Mouse (Mus musculus) lung, postnatal 36 days (tissue): ENCODE results near the gene A4galt.

Experiments used
- DNase-seq: peaks from one replicate; pipeline ENCODE4 v3.0.0; 2022; ENCODE audit warnings: mixed read lengths

A4galt gene

DNA sequence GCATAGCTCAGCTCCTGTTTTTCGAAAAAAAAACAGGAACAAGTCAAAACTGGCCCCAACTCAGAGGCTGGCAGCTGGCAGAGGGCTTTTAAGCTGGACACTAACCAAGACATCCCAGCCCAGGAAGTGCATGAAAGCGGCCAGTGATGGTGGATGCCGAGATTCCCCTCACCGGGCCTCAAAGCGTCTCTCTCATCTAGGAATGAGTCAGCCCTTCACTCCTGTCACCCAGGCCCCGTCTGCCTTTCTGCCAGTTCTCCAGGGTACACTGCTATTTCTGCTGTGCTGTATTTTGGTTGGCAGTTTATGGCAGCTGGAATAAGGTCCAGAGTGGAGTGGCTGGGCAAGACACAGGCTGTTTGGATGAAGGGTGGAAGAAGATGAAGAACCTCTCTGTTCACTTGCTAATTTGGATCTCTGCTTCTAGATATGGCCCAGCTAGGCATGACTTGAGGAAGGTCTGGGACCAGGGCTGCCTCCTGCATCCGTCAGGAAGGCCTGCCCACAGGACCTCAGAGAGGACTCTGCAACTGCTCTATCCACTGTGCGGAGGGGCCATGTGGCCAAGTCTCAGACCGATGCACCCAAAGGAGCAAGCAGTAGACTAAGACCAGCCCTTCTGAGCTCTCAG lies 27.3 kb downstream of the A4galt start:
- peak; percentile 51 for DNase-seq

DNA sequence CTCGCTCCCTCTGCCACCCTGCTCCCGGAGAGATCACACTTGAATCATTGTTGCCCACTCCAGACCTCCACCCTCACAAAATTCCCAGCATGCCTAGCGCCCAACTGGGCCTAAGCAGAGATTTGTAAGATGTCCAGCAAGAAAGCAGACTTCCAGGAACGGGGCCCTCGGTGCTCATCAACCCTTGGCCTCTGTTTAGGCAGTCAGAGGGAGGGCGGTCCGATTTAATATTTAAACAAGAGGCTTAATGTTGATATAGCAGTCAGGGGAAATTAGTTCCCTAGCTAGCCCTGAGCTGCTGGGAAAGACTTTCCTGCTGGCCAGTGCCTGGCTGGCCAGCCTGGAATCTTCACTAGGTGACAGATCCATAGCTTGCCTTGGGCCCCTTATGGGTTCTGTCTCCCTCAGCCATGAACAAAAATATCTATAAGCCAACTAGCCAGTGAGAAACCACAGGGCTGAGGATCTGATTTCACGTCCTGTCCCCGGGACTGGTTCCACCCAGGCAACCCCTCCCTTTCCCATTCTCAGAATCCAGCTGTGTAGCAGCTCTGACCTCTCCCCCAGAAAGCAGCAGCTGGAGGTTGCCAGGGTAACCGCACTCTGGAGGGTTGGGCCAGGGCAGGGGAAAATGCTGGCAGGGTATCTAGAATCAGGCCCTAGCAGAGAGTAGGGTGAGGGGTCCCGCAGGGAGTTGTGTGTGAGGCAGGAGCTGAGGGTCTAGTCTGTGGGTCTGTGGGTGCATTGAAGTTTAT lies 28.2 kb downstream of the A4galt start:
- peak; percentile 80 for DNase-seq

DNA sequence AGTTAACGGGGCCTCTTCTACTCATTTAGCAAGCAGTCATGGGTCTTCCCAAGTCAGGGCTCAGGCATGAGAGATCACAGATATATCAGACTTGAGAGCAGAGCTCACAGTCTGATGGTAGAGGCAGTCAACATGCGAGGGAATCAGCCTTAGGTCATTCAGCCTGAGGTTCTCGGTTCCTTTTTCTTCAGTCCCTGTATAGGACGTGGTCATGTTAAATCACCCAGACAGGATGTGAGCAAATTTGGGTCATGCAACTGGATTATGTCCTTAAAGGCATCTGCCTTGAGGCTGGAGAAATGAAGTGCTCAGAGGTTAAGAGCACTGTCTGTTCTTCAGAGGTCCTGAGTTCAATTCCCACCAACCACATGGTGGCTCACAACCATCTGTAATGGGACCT lies 29.9 kb downstream of the A4galt start:
- peak; percentile 26 for DNase-seq

DNA sequence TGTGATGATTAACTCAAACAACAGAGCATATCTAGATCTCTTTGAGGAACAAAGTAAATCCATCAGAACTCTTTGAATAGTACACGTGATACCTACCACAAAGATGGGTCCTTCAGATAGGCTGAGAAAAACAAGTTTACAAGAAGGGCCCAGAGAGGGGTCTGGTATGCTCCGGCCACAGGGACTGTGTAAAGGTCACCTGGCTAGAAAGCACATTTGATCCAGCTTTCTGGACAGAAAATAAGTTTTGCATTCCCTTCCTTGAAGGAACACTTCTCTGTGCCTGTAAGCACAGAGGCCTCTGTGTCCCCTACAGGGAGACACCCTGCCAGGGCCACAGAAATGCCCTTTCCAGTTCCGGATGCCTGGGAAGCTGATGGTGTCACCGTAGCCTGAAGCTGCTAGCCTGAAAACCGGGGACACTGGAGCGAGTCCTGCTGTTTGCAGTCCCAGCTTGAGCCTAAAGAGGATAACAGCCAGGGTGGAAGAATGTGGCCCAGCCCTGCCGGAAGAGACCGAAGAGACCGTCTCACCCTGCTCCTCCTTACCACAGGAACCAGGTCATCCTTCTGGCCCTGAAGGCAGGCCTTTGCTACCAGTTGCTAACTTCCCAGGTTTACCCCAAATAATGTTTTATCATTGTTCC lies 31.1 kb downstream of the A4galt start:
- DNase-seq = no peak

DNA sequence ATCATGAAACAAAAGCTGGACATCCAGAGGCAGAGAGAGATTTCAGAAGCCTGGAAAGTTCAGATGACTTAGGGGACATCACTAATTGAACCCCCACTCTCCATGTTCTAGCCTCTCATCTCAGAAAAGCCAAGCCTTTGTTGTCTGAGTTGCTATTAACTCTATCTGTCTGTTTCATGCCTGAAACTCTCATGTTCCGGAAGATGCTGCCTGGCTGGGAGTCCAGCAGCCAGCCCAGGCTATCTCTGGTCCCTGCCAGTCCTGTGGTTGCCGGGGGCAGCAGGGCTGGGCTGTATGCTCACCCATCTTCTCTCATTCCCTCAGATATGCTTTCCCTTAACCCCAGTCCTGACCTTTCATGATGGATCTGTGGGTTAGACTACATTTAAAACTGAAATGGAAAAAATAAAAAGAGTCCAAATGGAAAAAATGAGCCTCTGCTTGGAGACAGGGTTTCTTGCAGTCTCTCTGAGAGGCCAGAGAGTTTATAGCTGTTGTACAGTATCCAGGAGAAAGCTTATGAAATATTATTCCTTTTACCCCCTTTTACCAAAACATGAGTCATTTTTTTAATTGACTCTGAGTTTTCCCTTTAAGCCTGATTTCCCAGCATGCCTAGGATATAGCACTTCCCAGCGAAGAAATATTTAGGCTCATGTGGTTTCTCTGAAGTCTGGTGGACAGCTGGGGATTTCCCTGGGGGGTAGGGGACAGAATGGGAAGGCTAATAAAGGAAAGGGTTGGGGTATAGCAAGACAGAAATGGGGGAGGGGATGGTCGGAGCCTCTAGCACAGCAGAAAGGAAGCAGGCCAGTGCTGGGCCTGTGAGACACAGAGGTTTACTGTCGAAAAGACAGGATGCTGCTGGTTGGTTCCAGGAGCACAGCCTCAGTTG lies 36.0 kb downstream of the A4galt start:
- DNase-seq = no peak

DNA sequence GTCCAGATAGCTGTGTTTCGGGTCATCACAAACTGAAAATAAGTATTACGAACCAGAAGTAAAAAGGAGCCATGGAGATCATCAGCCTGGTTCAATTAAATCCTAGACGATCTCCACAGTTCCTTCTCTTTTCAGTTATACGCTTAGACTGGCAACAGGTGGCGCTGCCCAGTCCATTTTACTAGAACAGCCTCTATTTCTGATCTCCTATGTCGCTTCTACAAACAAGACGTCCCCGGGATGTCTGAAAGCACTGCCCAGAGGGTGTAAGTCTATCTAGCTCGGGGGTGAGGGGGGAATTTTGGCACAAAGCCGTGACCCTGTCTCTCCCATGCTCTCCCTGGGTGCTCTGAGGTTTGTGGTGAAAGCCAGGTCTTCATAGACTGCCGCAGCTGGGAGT lies 41.3 kb downstream of the A4galt start:
- peak; percentile 85 for DNase-seq

DNA sequence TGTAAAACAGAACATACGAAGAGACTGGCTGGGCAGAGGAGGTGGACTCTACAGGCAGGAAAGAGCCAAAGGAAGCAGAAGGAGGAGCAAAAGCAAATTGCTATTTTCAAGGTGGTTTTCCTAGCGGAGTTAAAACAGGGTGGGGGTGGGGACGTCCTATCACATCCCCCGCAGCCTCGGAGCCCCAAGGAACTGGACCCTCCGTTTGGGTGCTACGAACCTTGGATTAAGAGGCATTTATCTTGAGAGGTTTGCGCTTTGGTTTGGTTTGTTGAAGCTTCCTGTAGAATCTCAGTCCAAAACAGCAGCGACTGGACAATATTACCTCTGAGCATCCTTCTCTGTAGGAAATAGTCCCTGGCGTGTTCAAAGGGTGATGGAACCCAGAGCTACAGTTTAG lies 41.9 kb downstream of the A4galt start:
- no peak for DNase-seq

DNA sequence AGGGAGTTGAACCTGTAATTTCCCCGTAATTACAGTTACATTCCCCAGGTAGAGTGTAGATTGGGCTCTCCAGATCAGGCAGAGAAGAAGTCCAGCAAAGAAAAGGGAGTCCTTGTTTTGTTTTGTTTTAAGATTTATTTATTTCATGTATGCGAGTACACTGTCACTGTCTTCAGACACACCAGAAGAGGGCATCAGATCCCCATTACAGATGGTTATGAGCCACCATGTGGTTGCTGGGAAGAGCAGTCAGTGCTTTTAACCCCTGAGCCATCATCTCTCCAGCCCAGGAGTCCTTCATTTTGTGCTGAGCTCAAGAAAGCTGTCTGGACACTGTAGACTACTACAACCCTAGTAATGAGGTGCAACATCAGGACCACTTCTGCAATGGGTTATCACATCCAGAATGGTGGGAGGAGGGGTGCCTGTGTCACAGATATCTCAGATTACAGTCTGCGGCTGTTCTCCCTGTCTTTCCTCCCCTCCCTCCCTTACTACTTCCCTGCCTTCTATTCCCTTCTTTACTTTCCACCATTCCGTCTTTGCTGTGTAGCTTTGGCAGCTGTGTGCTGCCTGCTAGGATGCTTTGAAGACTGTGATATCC lies 42.4 kb downstream of the A4galt start:
- no peak for DNase-seq

DNA sequence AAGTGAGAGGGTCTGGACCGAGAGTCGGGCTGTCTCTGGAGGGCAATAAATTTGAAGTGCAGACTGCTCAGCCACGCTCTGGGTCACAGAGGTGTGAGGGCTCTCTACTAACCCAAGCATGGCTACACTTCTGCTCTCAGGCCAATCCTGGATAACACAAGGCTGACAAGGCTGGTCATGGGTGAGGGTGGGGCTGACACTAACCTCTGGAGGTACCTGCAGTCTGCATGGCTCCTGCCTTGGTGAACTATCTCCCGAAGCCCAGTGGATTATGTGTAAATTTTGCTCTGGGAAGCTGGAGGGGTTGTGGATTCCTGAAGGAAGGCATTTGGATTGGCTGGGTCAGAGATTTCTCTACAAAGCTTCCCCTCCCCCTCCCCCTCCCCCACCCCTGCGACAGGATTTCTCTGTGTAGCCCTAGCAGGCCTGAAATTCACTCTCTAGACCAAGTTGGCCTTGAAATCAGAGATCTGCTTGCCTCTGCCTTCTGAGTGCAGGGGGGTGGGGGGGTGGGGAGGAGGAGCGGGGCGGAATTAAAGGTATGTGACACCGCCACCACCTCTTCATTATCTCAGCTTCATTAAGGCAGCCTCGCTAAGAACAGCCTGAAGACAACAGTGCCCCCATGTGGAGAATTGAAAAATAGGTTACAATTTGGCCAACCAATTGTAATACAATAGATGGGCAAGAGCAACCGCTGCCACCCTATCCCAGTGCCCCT lies 46.7 kb downstream of the A4galt start:
- DNase-seq = peak; percentile 89

DNA sequence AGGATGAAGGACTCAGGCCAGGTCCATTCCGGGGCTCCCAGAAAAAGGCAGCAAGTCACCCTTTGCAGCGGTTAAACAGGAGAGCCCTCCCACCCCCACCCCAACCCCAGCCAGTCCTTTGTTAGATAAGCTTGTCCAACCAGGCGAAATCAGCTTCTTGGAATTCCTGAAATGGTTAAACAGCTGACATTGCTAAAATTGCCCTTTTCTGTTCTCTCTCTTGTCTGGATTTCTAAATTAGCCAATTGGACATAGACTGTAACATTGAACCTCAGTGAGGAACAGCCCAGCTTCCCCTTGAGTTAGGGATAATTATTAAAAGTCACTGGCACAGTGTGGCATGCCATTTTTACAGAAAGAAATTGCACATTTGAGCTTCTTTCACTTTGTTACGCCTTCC lies 49.2 kb downstream of the A4galt start:
- no peak for DNase-seq

DNA sequence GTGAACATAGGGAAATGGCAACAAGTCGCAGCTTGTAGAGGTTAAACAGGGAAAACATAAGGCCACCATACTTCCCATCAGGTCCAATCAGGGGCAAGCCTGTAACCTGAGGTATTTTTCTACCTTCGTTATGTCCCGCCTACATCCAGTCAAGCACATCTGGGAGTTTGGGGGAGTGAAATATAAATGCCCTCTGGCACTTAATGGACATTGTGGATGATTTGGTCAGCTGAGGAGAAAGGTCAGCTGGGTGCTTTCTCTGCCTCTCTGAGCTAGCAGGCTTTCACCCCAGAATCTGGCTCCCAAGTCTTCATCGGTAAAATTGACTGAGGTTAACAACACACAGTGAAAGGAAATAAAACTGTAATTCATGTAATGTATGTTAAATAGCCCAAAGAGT lies 58.2 kb downstream of the A4galt start:
- DNase-seq = no peak

DNA sequence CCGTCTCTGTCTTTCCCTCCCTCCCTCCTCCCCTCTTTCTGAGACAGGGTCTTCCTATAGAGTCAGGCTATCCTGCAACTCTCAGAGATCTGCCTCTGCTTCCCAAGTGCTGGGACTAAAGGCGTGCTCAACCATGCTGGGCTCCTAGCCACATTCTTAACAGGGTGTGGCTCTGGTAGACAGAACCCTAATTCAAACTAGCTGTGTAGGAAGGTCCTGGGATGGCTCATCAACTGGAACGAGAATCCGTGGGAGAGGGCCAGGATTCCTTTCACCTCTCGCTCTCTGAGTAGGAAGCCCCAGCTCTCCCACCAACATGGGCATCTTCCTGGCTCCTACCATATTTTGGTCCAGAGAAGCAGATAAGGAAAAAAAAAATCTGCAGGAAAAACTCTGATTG lies 69.2 kb downstream of the A4galt start:
- no peak for DNase-seq

DNA sequence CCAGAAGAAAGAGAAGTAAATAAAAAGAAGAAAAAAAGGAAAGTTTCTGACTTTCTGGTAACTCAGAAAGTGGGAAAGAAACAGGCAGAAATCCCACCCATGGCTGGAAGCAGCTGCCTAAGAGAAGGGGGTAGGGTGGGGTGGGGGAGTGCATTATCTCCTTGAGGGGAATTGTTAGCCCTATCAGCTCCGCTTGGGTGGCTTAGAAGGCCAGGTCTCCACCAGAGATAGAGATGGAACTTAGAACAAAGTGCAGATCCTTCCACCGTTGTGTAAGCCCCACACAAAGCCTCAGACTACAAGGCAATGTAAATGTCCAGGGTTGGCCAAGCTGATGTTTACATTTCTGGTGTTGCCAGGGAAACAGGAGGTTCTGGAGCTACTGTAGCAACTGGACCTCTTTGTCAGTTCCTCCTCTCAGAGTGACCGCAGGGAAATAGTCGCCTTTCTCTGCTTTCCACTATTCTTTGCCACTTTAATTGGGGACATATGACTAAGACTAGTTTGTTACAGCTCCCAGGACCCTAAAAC lies 69.7 kb downstream of the A4galt start:
- DNase-seq = peak; percentile 67

DNA sequence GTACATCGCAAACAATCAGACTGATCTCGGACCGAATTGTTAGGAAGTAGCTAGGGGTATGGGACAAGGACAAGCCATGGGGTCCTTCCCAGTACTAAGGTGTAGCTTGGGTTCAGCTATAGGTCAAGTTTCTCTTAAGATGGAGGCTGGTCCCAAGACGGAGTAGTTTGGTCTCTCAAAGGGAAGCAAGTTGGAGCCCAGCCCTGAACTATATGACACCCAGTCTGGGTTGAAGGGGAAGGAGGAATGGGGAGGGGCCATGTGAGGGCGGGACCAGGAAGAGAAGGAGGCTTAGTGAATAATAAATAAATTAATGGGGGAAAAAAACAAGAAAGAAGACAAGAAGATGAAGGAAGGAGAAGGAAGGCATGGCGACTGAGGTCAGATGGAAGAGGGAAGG lies 71.6 kb downstream of the A4galt start:
- no peak for DNase-seq
